Mouse (Mus musculus): Measurements from ENCODE around the gene Asic2. TPM values are rescaled to one million over a fixed set of nuclear protein-coding genes. Genes with fewer than 3 reads are reported as not detected.

The Asic2 gene
- polyA plus RNA-seq, 1 experiment from 2014 or later, result not detected

DNA sequence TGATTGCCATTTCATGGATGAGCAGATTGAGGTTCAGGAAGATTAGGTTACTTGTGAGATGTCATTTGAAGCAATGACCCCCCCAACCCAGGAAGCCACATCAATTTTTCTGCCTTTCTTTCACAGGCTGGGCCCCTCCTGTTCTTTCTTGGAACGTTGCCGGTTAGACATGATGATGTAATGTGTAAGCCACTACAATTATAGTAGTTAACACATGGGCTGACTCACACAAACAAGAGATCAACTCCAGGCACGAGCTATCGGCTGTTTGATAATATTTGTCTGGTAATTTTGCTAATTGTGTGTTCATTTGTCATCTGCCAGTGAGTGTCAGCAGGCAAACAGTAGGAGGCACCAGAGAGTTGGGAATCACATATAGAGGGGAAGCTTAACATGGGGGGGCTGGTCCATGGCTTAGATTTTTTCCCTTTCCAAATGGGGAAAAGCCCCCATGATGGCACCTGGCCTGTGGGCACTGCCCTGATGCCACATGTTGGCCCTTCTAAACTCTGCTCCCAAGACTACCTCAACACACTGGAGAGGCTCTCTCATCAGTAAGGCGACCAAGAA, 198.5 kb downstream of the Asic2 start:
- WGBS (ENCODE audit: insufficient replicate concordance), result 49% methylated on average over 5 of the region's 5 CpGs
- no peak for ATAC-seq (ENCODE audit: low read depth)

DNA sequence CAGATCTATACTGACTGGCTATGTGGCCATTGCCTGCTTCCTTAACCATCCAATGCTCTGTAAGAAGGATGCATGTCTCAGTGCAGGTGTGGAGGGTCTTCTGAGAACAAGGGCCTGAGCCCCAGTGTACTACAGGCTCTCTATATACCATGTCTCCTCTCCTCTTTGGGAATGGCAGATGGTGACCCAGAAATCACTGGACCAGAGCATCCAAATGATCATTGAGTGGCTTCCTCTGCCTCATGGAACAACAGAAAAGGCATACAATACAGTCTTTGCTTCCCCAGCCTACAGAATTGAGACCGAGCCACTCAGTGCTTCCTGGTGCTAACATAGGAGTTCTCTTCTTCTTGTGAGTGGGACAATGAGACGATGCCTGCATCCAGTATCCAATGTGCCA, 200.0 kb downstream of the Asic2 start:
- ATAC-seq (ENCODE audit: low read depth), result no peak
- H3K27ac ChIP-seq, result no peak overlapping the region
- 71% methylated on average over 2 of the region's 2 CpGs for WGBS (ENCODE audit: insufficient replicate concordance)

More for the DNA sequence above, 198.5 kb downstream of the Asic2 start:
- Histone ChIP-seq H3K4me1 (replicated peaks) (no peaks in the 10 kb centered on the region), H3K4me3 (replicated peaks) (no peak overlapping the region), H3K27ac (no peak overlapping the region), H3K36me3 (no peaks in the 10 kb centered on the region), H3K27me3 (no peaks in the 10 kb centered on the region), H3K9ac (no peak overlapping the region), H3K4me2 (no peak overlapping the region), H3K9me3 (replicated peaks) (no peaks in the 10 kb centered on the region)
- no peak for DNase-seq

DNA sequence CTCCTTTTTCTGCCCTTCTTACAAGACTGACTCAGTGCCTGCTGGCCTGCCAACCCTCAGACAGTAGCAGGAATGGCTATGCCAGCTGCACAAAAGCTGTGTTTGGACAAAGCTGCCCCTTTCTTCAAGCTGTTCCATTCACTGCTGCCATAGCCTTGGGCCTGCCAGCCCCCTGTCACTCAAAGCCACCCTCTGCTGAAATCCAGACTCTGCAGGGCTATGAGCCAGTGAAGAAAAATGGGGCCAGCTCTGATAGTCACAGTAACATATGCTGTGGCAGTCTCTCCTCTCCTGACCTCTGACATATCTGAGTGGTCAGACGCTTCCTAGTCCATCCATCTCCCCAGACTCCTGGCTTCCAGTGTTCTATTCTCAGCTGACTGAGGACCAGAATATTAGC, 200.5 kb downstream of the Asic2 start:
- ATAC-seq (ENCODE audit: low read depth), result no peak
- no peak for DNase-seq
- WGBS (ENCODE audit: insufficient replicate concordance), result 48% methylated on average over 1 of the region's 1 CpGs

More for the DNA sequence above, 200.0 kb downstream of the Asic2 start:
- Histone ChIP-seq H3K4me1 (replicated peaks) (no peaks in the 10 kb centered on the region), H3K4me2 (no peak overlapping the region), H3K27me3 (no peaks in the 10 kb centered on the region), H3K9ac (no peak overlapping the region), H3K36me3 (no peaks in the 10 kb centered on the region), H3K9me3 (replicated peaks) (no peaks in the 10 kb centered on the region), H3K4me3 (replicated peaks) (no peak overlapping the region)
- no peak for DNase-seq

DNA sequence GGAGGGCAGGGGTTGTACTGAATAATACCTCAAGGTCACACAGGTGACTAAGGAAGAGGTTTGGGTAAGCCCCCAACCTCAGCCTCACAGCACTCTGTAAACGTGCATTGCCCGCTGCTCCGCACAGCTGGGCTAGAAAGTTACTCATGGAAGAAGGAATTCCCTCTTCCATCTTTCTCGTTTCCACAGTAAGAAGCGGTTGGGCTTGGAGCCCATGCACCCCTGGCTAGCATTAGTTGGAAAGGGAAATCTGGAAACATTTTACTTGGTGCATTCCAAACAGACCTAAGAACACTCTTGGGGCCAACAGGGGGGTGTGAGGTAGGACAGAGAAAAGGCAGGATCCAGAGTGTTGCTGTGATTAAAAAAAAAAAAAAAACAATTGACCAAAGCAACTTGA, 203.0 kb downstream of the Asic2 start:
- WGBS (ENCODE audit: insufficient replicate concordance), result 65% methylated on average over 5 of the region's 5 CpGs
- DNase-seq, result no peak

More for the DNA sequence above, 200.5 kb downstream of the Asic2 start:
- Histone ChIP-seq H3K27ac (no peak overlapping the region), H3K4me3 (replicated peaks) (no peak overlapping the region), H3K9me3 (replicated peaks) (no peaks in the 10 kb centered on the region), H3K9ac (no peak overlapping the region), H3K4me2 (no peak overlapping the region), H3K36me3 (no peaks in the 10 kb centered on the region), H3K27me3 (no peaks in the 10 kb centered on the region), H3K4me1 (replicated peaks) (no peaks in the 10 kb centered on the region)

DNA sequence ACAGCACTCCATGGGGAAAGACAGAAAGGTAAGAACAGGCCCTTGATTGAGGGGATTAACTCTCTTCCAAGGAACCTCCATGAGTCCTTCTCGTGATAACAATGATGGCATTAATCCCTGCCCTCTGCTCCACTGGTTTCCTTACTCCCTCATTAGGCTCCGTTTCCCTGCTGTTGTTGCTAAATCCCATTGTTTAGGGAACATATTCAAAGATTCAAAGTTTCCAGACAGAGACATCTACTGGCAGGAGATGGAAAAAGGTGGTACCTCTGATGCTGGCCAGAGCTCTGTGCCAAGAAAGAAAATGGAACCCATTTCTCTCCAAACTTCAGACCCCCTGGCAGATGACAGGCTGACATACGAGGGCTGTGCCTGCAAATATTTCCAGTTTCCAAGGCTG, 203.5 kb downstream of the Asic2 start:
- 17% methylated on average over 3 of the region's 3 CpGs for WGBS (ENCODE audit: insufficient replicate concordance)
- Histone ChIP-seq H3K36me3 (no peaks in the 10 kb centered on the region), H3K27me3 (no peaks in the 10 kb centered on the region), H3K9ac (no peak overlapping the region), H3K9me3 (replicated peaks) (no peaks in the 10 kb centered on the region), H3K4me2 (no peak overlapping the region), H3K4me1 (replicated peaks) (no peaks in the 10 kb centered on the region), H3K4me3 (replicated peaks) (no peak overlapping the region), H3K27ac (no peak overlapping the region)
- no peak for ATAC-seq (ENCODE audit: low read depth)
- no peak for DNase-seq

More for the DNA sequence above, 203.0 kb downstream of the Asic2 start:
- Histone ChIP-seq H3K9ac (no peak overlapping the region), H3K4me3 (replicated peaks) (no peak overlapping the region), H3K27me3 (no peaks in the 10 kb centered on the region), H3K4me1 (replicated peaks) (no peaks in the 10 kb centered on the region), H3K4me2 (no peak overlapping the region), H3K9me3 (replicated peaks) (no peaks in the 10 kb centered on the region), H3K36me3 (no peaks in the 10 kb centered on the region), H3K27ac (no peak overlapping the region)
- ATAC-seq (ENCODE audit: low read depth), result no peak

DNA sequence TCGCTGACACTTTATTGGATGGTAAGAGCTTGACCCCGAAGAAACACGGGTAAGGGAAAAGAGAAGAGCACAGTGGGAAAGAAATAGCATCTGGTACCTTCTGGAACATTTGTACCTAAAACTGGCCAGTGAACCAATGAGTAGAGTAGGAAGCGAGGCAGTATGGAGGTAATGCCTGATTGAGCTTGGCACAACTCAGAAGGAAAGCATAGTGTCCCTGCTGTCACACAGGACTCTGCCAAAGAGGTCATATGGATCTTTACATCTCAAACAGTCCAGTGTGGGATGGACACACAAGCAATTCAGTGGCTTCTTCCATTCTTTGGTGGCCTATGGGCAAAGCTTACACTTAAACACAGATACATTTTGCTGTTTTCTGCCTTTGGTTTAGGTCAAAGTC, 211.0 kb downstream of the Asic2 start:
- H3K9ac ChIP-seq, result no peak overlapping the region
- WGBS (ENCODE audit: insufficient replicate concordance), result 59% methylated on average over 4 of the region's 4 CpGs
- no peaks in the 10 kb centered on the region for H3K27me3 ChIP-seq

DNA sequence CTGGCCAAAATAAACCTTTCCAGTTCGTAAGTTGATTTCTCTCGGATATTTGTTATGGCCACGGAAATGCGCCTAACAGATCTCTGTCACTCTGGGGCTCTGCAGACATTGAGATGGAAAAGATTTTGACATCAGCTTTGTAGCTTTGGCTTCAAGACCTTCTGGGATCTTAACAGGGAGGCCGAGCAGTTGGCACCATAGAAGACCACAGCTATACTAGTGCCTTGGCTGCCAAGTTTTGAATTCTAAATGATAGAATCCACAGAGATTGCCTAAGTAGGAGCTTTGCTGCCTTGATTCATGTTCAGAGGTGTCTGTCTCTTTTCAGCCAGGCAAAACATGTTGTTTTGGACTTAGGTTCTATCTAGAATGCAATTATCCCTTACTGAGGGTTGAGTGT, 217.4 kb downstream of the Asic2 start:
- Histone ChIP-seq H3K27me3 (no peaks in the 10 kb centered on the region), H3K4me2 (no peak overlapping the region), H3K27ac (no peak overlapping the region), H3K4me1 (replicated peaks) (no peaks in the 10 kb centered on the region), H3K9ac (no peak overlapping the region), H3K4me3 (replicated peaks) (no peak overlapping the region), H3K9me3 (replicated peaks) (0 out of 2 replicates have a peak, but pooled peaks cover 2% of the 10 kb centered on the region), H3K36me3 (no peaks in the 10 kb centered on the region)
- 69% methylated on average over 5 of the region's 5 CpGs for WGBS (ENCODE audit: insufficient replicate concordance)
- DNase-seq (no peak), ATAC-seq (ENCODE audit: low read depth) (no peak)

More for the DNA sequence above, 211.0 kb downstream of the Asic2 start:
- no peak overlapping the region for H3K4me3 ChIP-seq (replicated peaks)
- H3K36me3 ChIP-seq, result no peaks in the 10 kb centered on the region
- no peak overlapping the region for H3K27ac ChIP-seq
- no peak overlapping the region for H3K4me2 ChIP-seq
- DNase-seq (no peak), ATAC-seq (ENCODE audit: low read depth) (no peak)
- H3K9me3 ChIP-seq (replicated peaks), result 0 out of 2 replicates have a peak, but pooled peaks cover 2% of the 10 kb centered on the region
- H3K4me1 ChIP-seq (replicated peaks), result no peaks in the 10 kb centered on the region

DNA sequence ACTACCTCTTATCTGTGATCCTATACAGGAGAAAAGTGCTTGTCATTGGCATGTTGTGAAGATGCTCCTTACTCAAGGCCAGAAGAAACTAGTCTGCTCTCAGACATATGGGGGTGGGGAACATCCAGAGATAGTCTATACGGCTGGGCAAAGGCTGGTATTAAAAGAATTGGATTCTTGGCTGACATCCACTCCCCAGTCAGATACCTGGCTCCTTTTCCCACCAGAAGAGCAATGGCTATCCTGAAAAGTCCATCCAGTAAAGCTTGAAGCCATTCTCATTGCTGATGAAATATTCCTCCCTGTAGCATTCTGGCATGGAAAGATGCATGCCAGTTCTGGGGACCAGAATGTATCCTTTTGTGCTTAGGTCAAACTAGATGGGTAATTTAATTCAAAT, 218.2 kb downstream of the Asic2 start:
- Histone ChIP-seq H3K4me2 (no peak overlapping the region), H3K4me3 (replicated peaks) (no peak overlapping the region), H3K9ac (no peak overlapping the region), H3K36me3 (no peaks in the 10 kb centered on the region), H3K27me3 (no peaks in the 10 kb centered on the region), H3K9me3 (replicated peaks) (0 out of 2 replicates have a peak, but pooled peaks cover under 1% of the 10 kb centered on the region), H3K4me1 (replicated peaks) (no peaks in the 10 kb centered on the region), H3K27ac (no peak overlapping the region)
- no peak for DNase-seq
- no peak for ATAC-seq (ENCODE audit: low read depth)
- whole genome bisulfite sequencing (ENCODE audit: insufficient replicate concordance), result 48% methylated on average over 1 of the region's 1 CpGs

DNA sequence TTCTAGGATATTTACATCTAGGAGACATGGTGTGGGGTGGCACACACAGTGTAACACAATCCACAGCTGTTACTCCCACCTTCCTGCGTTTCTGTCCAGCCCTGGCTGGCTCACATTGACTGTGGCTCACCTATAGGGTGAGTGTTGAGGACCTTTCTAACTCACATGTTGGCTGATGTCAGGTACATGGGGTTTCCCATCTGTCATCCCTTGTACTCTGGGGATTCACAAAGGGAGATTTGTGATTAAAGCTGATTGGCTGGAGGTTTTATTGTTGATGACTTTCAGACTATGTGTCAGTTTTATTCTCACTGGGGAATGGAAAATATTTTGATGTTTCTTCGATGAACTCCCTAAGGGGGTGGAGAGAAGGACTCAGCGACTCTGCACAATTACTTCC, 229.3 kb downstream of the Asic2 start:
- no peak overlapping the region for H3K4me2 ChIP-seq
- H3K27me3 ChIP-seq, result no peaks in the 10 kb centered on the region
- H3K4me3 ChIP-seq (replicated peaks), result no peak overlapping the region
- no peak for ATAC-seq (ENCODE audit: low read depth)
- H3K36me3 ChIP-seq, result no peaks in the 10 kb centered on the region
- 34% methylated on average over 3 of the region's 3 CpGs for WGBS (ENCODE audit: insufficient replicate concordance)
- DNase-seq, result no peak
- H3K9ac ChIP-seq, result no peak overlapping the region
- no peaks in the 10 kb centered on the region for H3K4me1 ChIP-seq (replicated peaks)
- no peaks in the 10 kb centered on the region for H3K9me3 ChIP-seq (replicated peaks)
- H3K27ac ChIP-seq, result no peak overlapping the region

DNA sequence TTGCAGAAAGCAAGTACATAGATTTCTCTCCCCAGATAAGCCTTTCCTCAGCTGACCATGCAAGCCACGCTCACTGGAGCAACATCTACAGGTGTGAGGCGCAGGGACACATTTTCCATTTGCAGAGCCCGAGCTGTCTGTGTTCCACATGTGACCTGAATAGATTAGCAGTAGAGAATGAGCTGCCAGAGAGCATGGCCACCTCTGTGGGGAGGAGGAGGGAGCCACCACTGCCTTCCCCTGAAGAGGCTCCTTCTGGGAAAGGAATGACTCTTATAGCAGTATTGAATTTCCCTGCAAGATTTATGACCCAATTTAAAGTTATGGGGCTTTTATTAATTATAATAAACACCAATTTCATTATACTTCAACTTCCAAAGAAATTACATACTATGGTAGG, 230.5 kb downstream of the Asic2 start:
- WGBS (ENCODE audit: insufficient replicate concordance), result 43% methylated on average over 3 of the region's 3 CpGs
- Histone ChIP-seq H3K9ac (no peak overlapping the region), H3K27ac (no peak overlapping the region), H3K4me2 (no peak overlapping the region), H3K4me3 (replicated peaks) (no peak overlapping the region), H3K9me3 (replicated peaks) (no peaks in the 10 kb centered on the region), H3K36me3 (no peaks in the 10 kb centered on the region), H3K4me1 (replicated peaks) (no peaks in the 10 kb centered on the region), H3K27me3 (no peaks in the 10 kb centered on the region)
- DNase-seq (no peak), ATAC-seq (ENCODE audit: low read depth) (no peak)

DNA sequence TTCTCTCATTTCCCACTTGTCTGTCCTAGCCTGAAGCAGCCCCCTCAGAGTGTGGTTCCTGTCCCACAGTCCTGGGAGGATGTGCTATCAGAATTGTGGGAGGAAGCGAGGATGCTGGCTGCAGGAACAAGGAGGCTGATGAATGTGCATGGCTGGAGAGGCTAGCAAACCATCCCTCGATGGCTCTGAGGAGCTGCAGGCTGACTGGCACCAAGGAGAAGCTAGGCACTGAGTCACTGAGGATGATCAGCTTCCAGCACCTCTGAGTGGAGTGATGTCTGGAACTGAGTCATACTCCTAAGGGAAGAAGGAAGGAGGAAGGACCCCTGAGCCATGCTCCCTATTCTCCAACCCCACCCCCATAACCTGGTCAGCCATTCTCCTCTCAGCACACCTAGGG, 246.2 kb downstream of the Asic2 start:
- no peaks in the 10 kb centered on the region for H3K9me3 ChIP-seq (replicated peaks)
- 38% methylated on average over 2 of the region's 2 CpGs for WGBS (ENCODE audit: insufficient replicate concordance)
- no peak overlapping the region for H3K9ac ChIP-seq
- H3K4me1 ChIP-seq (replicated peaks), result no peaks in the 10 kb centered on the region
- no peak for ATAC-seq (ENCODE audit: low read depth)
- H3K27me3 ChIP-seq, result no peaks in the 10 kb centered on the region
- DNase-seq, result no peak
- H3K4me3 ChIP-seq (replicated peaks), result no peak overlapping the region
- H3K4me2 ChIP-seq, result no peak overlapping the region
- no peaks in the 10 kb centered on the region for H3K36me3 ChIP-seq
- H3K27ac ChIP-seq, result no peak overlapping the region

DNA sequence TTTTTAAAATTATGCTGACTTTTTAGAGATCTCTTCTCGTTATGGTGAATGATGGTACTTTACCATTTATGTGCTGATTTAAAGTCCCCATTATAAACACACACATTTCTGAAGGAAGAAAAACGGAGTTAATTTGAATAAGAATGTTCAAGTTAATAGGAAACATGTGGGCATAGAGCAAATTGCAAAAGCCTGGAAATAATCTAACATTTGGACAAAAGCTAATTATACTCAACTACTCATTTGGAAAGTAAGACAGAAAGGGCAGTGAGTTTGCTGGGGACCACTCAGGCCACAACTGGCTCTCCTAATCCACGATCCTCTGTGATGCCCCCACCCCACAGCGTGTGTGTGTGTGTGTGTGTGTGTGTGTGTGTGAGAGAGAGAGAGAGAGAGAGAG, 253.5 kb downstream of the Asic2 start:
- no peaks in the 10 kb centered on the region for H3K27me3 ChIP-seq
- ATAC-seq (ENCODE audit: low read depth) (no peak), DNase-seq (no peak)
- H3K9ac ChIP-seq, result no peak overlapping the region
- 53% methylated on average over 4 of the region's 4 CpGs for WGBS (ENCODE audit: insufficient replicate concordance)
- no peaks in the 10 kb centered on the region for H3K36me3 ChIP-seq
- H3K4me3 ChIP-seq (replicated peaks), result no peak overlapping the region
- H3K27ac ChIP-seq, result no peak overlapping the region
- no peaks in the 10 kb centered on the region for H3K4me1 ChIP-seq (replicated peaks)
- no peaks in the 10 kb centered on the region for H3K9me3 ChIP-seq (replicated peaks)
- no peak overlapping the region for H3K4me2 ChIP-seq

Measured in liver, embryonic 13.5 days (tissue).